Mouse (Mus musculus): Measurements from ENCODE around the gene Stx1b.

- TF ChIP-seq CTCF (IDR thresholded peaks at IDR 0.05; ENCODE audit: low read depth) (no peak), EP300 (optimal IDR thresholded peaks at IDR 0.05) (no peak)
These were observed 26.6 kb upstream of the Stx1b start for GRCm38 (mm10) chr7:127850906-127851305.
